Mouse (Mus musculus): ENCODE data around the gene Gm42688.

Gene Gm42688

GRCm38 (mm10) chr6:83117616-83118015 is 16.2 kb downstream of the Gm42688 start:
- WGBS, result 92% methylated on average over 13 of the region's 13 CpGs

DNA sequence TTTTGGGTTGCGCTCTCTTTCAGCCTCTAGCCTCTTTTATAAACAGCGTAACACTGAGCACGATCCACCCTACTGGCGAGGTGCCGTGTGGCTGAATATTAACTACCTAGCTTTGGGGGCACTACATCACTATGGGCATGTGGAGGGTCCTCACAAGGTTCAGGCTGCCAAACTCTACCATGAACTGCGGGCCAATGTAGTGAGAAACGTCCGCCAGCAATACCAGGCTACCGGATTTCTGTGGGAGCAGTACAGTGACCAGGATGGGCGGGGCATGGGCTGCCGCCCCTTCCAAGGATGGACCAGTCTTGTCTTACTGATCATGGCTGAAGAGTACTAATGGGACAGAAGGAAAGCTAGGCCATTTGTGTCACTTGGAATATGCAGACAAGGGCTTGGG is 17.0 kb downstream of the Gm42688 start:
- 73% methylated on average over 11 of the region's 11 CpGs for WGBS

GRCm38 (mm10) chr6:83118825-83119733 is 17.7 kb downstream of the Gm42688 start:
- WGBS, result 69% methylated on average over 14 of the region's 14 CpGs

GRCm38 (mm10) chr6:83119734-83120051 is 18.3 kb downstream of the Gm42688 start:
- WGBS, result 71% methylated on average over 7 of the region's 7 CpGs

DNA sequence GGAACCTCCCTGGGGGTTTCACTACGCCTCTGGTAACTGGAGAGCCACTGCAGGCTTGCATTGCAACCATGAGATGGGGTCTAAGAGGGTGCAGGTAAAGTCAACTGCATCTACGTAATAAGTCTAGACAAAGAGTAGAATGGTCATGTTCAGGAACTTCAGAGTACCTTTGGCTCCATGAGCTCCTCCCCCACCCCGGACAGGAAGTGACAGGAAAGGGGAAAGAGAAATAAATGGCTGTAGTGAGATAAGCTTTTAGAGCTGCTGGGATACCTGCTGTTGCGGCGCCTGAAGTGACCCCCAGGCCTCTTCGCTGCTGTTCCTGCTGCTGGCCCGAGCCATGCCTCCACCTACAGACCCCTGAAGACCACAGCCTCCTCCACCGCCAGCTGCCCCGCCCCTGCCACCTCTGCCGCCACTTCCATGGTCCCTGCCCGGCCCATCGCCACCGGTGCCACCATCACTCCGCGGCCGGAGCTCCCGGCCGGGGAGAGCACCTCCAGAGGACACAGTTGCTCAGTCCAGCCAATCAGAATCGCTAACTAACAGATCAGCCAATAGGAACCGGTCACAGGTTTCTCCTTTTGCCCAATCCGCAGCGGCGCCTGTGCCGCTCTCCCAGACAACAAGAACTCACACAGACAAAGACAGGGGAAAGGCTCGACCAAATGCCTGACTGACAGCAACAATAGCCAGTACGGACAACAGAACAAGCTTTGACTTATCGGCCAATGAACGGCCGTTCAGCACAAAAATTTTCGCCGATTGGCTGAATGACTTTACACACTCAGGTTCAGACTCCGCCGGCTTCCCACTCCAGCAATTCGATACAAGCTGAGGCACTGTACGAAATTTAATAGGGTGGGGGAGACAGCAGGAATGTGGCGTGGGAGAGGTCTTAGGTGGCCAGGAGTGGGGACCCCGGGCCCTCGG is 19.8 kb downstream of the Gm42688 start, which contains the start of gene Wbp1:
Gene Wbp1, minus strand, starts transcription at position 630 of the 933 bp plus-strand sequence.
- under 1% methylated on average over 38 of the region's 38 CpGs for WGBS

DNA sequence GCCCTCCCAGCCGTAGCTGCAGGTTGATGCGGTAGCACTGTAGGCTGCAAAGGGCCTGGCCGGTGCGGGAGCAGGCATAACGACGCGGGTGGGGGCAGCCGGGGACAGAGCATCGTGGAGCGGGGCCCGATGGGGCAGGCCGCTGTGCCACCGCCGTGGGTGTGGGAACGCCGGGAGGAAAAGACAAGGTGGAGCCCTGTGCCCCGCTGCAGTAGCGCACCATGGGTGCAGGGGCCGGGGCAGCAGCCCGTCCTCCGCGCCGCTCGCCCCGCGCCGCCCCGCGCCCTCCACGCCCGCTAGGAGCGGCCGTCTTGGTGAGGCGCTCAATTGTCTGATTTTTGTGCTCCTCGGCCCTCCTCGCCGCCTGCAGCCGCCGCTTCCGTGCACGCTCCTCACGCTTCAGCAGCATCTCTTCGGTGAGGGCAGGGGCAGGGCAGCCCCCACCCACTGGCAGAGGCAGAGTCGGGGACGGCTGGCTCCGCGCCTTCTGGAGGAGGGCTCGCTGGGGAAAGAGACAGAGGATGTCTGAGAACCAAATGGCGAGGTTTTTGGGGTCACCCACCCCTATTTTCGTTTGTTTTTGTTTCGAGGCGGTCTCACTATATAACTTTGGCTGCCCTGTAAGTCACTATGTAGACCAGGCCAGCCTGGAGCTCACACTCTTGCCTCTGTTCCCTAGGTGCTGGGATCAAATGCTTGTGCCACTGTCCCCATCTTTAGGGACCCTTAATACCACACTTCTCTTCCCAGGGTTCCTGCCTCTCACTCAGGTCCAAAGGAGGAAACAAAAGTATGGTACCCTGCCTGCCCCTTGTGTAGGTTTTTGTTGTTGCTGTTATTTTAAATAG is 20.7 kb downstream of the Gm42688 start:
- 2% methylated on average over 52 of the region's 52 CpGs for WGBS

GRCm38 (mm10) chr6:83122961-83123360 is 21.5 kb downstream of the Gm42688 start:
- 85% methylated on average over 5 of the region's 5 CpGs for WGBS

DNA sequence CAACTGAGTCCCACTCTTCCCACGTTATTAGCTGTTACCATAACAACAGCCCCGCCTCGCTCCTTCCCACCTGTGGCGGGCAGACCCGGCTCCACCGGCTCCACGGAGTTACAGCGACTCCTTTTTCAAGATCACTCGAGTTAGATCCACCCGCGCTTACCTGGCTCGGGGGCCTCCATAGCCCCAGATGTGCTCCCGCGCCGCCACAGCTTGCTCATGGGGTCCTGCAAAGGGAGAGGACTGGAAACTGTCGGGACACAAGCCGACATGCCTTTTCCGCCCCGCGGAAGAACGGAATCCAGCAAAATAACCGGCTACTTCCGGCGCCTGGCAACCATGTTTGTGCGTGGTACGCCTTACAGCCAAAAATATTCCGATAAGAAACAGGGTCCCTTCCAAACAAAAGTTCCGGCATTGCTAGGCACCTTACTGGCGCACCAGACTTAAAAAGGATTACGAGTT is 23.5 kb downstream of the Gm42688 start:
- under 1% methylated on average over 30 of the region's 30 CpGs for WGBS

- WGBS, result 13% methylated on average over 5 of the region's 5 CpGs
Observed at GRCm38 (mm10) chr6:83125331-83125730, 23.9 kb downstream of the Gm42688 start, which contains the start of gene Ino80b. Gene Ino80b (minus strand): TSS chr6:83125431.

DNA sequence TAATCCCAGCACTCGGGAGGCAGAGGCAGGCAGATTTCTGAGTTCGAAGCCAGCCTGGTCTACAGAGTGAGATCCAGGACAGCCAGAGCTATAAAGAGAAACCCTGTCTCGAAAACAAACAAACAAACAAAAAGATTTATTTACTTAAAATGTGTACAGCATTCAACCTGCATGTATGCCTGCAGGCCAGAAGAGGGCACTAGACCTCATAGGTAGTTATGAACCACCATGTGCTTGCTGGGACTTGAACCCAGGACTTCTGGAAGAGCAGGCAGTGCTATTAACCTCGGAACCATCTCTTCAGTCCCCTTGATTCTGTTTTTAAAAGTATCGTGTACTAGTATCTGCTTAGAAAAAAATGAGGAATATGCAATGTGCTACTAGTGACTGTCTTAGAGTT is 26.0 kb downstream of the Gm42688 start:
- WGBS, result 94% methylated on average over 5 of the region's 5 CpGs

- WGBS, result 70% methylated on average over 6 of the region's 6 CpGs
Observed at GRCm38 (mm10) chr6:83131469-83132034, 30.1 kb downstream of the Gm42688 start.

GRCm38 (mm10) chr6:83132176-83132919 is 30.9 kb downstream of the Gm42688 start:
- WGBS, result 85% methylated on average over 9 of the region's 9 CpGs

DNA sequence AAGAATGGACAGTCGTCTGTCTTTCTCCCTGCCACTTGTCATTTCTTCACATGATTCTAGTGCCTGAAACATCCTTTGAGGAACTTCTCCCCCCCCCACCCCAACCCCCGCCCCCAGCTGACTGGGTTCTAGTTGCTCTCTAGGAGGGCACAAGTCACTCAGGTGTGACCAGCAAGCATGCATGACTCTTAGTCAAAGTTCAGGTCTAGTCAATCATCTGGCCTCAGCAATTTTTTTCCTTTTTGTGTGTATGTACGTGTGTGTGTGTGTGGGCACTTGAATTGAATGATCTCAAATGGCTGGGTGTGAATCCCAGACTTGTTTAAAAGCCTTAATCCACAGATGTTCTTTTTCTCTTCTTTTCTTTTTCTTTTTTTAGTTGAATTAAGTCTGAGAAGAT is 32.8 kb downstream of the Gm42688 start:
- WGBS, result 56% methylated on average over 3 of the region's 3 CpGs

GRCm38 (mm10) chr6:83134951-83135513 is 33.6 kb downstream of the Gm42688 start, which contains the start of gene Rtkn:
Gene Rtkn (plus strand): TSS chr6:83135463.
- WGBS, result 72% methylated on average over 7 of the region's 7 CpGs

- WGBS, result 18% methylated on average over 37 of the region's 37 CpGs
Observed at GRCm38 (mm10) chr6:83135571-83136161, 34.2 kb downstream of the Gm42688 start.

DNA sequence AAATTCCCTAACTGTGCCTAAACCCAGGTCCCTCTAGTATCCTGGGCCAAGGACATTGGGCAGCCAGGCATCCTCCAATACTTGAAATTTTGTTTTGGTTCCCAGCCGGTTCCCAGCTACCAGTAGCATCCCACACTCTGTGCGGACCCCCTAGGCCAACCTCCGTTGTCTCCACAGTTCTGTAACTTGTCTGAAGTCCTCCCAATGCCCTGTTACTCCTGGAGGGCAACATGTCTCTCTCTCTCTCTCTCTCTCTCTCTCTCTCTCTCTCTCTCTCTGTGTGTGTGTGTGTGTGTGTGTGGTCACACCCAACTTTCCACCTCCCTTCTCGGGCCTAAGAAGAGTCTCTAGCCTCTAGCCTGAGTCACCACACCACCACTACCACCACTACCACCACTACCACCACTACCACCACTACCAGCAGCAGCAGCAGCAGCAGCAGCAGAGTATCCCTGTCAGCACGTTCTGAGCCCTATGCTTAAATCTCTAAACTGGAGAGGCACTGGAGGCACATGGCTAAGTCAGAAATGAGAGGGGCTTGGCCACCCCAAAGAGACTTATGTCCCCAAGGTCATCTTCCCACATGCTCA is 35.0 kb downstream of the Gm42688 start:
- WGBS, result 44% methylated on average over 5 of the region's 5 CpGs

DNA sequence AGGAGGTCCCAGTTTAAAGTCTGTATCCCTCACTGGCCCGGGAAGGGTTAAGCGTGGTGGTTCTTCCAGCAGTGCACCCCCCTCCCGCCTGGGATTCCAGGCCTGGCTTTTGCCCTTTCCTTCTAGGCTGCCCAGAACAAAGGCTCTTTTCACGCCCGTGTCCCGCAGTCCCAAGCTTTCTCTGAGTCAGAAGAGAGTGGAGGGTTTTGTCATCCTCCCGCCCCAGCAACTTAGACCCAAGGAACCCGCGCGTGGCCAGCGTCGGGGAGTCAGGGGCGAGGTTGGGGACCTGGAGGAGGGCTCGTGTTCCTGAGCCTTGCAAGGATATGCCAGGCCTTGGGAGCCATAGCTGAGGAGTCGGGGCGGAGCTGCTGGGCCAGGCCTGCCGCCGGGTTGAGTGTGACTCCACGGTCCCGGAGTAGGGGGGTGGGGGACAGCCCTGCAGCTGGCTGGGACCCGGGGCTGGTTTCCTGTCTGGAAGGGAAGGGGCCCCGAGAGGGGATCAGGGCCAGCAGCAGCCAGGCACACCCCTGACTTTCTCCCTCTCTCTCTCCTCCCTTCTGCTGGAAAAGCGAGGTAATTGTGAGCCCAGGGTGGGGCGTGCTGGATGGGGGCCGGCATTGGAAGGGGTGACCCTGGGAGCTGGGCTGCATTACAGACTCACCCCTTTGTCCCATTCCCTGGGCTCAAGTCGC is 35.6 kb downstream of the Gm42688 start:
- WGBS, result 11% methylated on average over 24 of the region's 26 CpGs

GRCm38 (mm10) chr6:83137576-83137950 is 36.1 kb downstream of the Gm42688 start:
- 3% methylated on average over 12 of the region's 12 CpGs for WGBS

Measured in cerebral cortex, adult 2 months (tissue).